Mouse (Mus musculus) effector memory CD4-positive, alpha-beta T cell, adult 7 months (primary cell): ENCODE data around the gene Etfdh. TPM values are rescaled to one million over a fixed set of nuclear protein-coding genes. Genes with fewer than 3 reads are reported as not detected.

ENCODE experiments used
- polyA plus RNA-seq: library from polyadenylated mRNA; unstranded; fragments of 100-300 nt; shearing (Covaris generic); gene quantifications from one replicate; pipeline ENCODE4 v1.2.1, GENCODE M21; 2017

Etfdh gene
- polyA plus RNA-seq: 50.7 TPM

DNA sequence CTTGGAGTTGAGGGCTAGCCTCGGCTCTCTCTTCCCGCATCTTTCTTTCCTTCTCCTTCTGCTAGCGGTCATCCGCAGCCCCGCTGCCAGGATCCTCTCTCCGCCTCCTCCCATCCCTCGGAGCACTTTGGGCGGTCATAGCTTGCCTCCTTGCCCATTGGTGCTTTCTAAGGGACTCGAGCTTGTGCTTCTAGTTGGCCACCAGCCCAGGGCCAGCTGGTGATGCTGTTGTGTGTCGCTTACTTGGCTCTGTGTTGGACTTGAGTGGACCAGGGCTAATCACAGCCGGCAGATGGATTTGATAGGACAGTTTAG, at the start of gene Etfdh:
Etfdh (minus strand) TSS at position 85 of the 315 bp plus-strand sequence.

DNA sequence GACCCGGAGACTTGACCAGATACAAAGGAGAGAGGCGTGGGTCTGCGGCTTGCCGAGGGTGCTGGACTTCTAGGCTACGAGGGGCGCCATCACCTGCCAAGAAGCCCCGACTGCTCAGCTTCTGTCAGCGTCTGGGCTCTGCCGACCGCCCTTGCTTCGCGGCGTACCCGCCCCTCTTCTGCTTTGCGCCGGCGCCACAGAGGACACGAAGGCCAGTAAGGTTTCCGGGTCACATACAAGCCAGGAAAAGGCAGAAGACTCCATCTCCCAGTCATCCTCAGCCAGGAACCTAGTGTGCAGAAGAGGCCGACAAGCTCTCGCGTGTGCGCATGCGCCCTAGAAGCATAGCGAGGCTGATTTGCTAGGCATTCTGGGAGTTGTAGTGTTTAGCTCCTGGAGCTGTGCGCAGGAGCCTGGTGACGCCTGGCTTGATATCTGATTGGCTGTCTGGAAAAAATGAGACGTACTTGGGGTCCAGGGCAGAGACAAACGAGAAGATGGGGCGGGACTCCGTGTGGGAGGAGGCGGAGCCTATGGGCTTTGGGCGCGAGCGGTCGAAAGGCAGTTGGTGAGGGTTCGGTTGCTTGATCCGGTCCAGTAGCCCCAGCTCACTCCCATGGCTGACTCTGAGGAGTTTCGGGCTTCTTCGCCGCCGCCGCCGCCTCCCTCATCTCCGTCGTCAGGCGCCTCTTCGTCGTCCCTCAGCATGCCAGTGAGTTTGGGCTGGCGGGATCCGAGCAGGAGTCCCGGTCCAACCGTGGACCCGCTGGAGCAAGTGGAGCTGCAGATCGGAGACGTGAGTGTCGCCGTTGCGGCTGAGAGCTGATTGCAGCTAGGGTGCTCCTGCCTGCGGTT, 512 bp downstream of the Etfdh start, which contains the start of gene 4930579G24Rik:
4930579G24Rik (plus strand) TSS at position 519 of the 855 bp plus-strand sequence.

DNA sequence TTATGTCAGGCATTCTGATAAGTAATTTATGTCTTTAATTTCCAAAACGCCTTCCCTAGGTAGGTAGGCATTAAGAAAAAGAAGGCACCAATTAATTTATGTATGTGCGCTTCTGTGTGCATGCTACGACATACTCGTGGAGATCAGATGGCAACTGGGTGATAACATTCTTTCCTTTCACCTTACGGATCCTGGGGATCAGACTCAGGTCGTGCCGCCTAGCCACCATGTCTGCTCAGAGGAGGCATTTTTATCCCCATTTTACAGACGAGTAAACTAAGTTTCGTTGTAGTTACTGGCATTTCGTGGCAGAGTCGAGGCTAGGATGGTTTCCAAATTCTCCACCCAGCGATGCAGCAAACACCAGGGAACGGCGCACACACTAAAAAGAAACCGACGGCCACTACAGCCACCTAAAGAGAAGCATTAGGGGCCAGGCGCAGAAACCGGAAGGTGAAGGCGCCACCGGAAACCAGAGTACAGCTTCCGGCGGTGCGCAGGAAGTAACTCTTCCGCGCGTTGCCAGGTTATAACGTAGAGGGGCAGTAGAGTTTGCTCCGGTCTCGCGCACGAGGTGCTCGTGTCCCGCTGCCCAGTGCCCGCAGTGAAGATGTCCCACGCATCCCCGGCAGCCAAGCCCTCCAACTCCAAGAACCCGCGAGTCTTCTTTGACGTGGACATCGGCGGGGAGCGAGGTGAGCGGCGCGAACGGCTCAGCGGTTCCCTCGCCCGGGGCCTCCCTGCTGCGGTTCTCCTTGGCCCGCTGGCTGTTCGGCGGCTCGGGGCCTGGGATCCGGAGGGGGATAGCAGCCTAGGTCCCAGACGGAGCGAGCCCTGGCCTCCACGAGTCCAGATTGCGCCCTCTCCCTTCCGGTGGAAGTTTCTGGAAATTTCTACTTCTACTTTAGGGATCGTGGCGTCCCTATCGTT, 38.2 kb downstream of the Etfdh start, which contains the start of gene Ppid:
Ppid (plus strand) TSS at position 480 of the 930 bp plus-strand sequence.

DNA sequence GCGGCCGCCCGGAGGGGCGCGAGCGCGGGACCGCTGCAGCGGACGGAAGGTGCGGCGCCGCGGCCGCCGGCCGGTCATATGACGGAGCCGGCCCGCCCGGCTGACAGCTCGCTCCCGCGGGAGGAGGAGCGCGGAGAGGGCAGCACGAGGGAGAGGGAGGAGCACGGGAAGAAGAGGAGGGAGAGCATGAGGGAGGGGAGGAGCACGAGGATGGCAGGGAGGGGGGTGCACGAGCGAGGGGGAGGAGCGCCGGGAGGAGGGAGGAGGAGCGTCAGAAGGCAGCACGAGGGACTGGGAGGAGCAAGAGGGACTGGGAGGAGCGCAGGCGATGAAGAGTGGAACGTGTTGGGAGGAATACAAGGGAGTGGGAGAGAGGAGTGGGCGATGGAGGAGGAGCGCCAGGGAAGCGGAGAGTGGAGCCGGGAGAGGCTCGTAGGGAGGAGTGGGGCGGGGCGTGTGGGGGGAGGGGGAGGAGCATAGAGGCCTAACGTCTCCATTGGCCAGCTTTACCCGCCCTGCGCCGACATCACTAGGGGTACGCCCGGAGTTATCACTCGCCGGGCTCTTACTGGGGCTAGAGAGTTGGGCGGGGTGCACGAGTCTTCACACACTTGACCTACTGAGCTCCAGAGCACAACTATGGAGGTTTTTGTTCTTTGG, 61.5 kb downstream of the Etfdh start, which contains the start of gene Fnip2:
Fnip2 (minus strand) TSS at position 94 of the 660 bp plus-strand sequence.

Other genes with a start within 250 kb of the Etfdh start
- gene Fnip2, start 61.7 kb downstream of the Etfdh start, polyA plus RNA-seq: 0.49 TPM
- 76.4 TPM for gene Ppid, start 38.2 kb downstream of the Etfdh start, polyA plus RNA-seq
- gene 4930579G24Rik, start 421 bp downstream of the Etfdh start, polyA plus RNA-seq: 3.3 TPM
- not detected for gene Rxfp1, start 108.4 kb upstream of the Etfdh start, polyA plus RNA-seq
- 0.40 TPM for gene Tmem144, start 223.3 kb upstream of the Etfdh start, polyA plus RNA-seq